Mouse (Mus musculus) neural tube, embryonic 13.5 days (tissue): Measurements from ENCODE around the gene Myo9b. TPM values are rescaled to one million over a fixed set of nuclear protein-coding genes. Genes with fewer than 3 reads are reported as not detected.
"Not testable (repeated sequence)": the region's sequence is repeated elsewhere in the genome, so short reads cannot be mapped to it uniquely, and the experiment has no call there.

Experiments
- ATAC-seq: fragments of 200-750 bp; cut with Nextera tagmentation; 2 replicates; pipeline ENCODE4 v1.8.0; 2017; ENCODE audit warnings: low read depth, mild to moderate bottlenecking, moderate TSS enrichment, moderate library complexity
- H3K27ac ChIP-seq: fragments of 300-500 bp; sonication (generic); replicated peaks from 2 replicates; pipeline ENCODE4 v1.5.1; 2015; ENCODE audit warnings: moderate library complexity, mild to moderate bottlenecking, inconsistent platforms
- H3K27me3 ChIP-seq: fragments of 300-500 bp; sonication (generic); 2 replicates; pipeline ENCODE4 v1.6.1; 2015; ENCODE audit warnings: mild to moderate bottlenecking, inconsistent platforms
- H3K36me3 ChIP-seq: fragments of 300-500 bp; sonication (generic); 2 replicates; pipeline ENCODE4 v1.6.1; 2015; ENCODE audit warnings: mild to moderate bottlenecking, inconsistent platforms
- H3K4me1 ChIP-seq: fragments of 300-500 bp; sonication (generic); replicated peaks from 2 replicates; pipeline ENCODE4 v1.6.1; 2015; ENCODE audit warnings: inconsistent platforms
- H3K4me2 ChIP-seq: fragments of 300-500 bp; sonication (generic); 2 replicates; pipeline ENCODE4 v1.6.1; 2015; ENCODE audit warnings: inconsistent platforms, mild to moderate bottlenecking, moderate library complexity
- H3K4me3 ChIP-seq: fragments of 300-500 bp; sonication (generic); 2 replicates; pipeline ENCODE4 v1.5.1; 2015; ENCODE audit warnings: mild to moderate bottlenecking, inconsistent platforms
- H3K9ac ChIP-seq: fragments of 300-500 bp; sonication (generic); 2 replicates; pipeline ENCODE4 v1.6.1; 2015; ENCODE audit warnings: moderate library complexity, mild to moderate bottlenecking, inconsistent platforms
- H3K9me3 ChIP-seq: fragments of 300-500 bp; sonication (generic); 2 replicates; pipeline ENCODE4 v1.6.1; 2016; ENCODE audit warnings: inconsistent platforms
- WGBS: fragments of 180-500 bp; shearing (Covaris S2); methylation state at CpG from one replicate; pipeline ENCODE4 v1.1.7; 2015; 5-methylcytosine and 5-hydroxymethylcytosine counted together
- polyA plus RNA-seq: library from polyadenylated mRNA; unstranded; fragments of >200 nt; fragmentation: Nextera tagmentation; extraction: Ambion mirVana; gene quantifications from 2 replicates; pipeline ENCODE4 v1.2.1, GENCODE M21; 2015

Myo9b gene
- polyA plus RNA-seq, 1 experiment from 2014 or later: 17.9 TPM

DNA sequence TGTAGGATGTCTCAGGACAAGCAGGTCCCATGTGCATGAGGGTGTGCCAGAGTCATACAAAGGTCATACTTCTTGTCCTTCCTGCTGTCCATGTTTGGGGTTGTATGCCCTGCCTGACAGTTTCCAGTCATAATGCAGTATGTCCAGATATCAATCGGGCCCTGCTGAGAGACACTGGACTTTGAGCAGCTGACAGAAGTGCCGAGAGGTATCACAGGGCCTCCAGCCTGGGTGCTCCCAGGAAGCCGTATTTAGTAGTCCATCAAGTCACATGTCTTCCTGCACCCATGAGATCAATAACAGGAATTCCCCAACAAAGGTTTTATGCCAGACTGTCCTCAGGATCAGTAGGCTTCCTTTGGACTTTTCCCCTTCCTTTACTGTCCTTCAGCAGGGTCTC, 27.2 kb downstream of the Myo9b start:
- Histone ChIP-seq H3K4me3 (no peak overlapping the region), H3K27ac (no peak overlapping the region), H3K4me2 (no peak overlapping the region), H3K27me3 (no peaks in the 10 kb centered on the region), H3K4me1 (no peaks in the 10 kb centered on the region), H3K36me3 (peaks cover 55% of the 10 kb centered on the region), H3K9ac (no peak overlapping the region), H3K9me3 (0 out of 2 replicates have a peak, but pooled peaks cover 3% of the 10 kb centered on the region)
- 95% methylated on average over 3 of the region's 3 CpGs for WGBS
- ATAC-seq: no peak

- no peaks in the 10 kb centered on the region for H3K4me1 ChIP-seq
- H3K27ac ChIP-seq: no peak overlapping the region
- H3K36me3 ChIP-seq: peaks cover 31% of the 10 kb centered on the region
- no peak overlapping the region for H3K4me3 ChIP-seq
- H3K4me2 ChIP-seq: no peak overlapping the region
- no peak for ATAC-seq
- H3K27me3 ChIP-seq: no peaks in the 10 kb centered on the region
- 0 out of 2 replicates have a peak, but pooled peaks cover 3% of the 10 kb centered on the region for H3K9me3 ChIP-seq
- H3K9ac ChIP-seq: no peak overlapping the region
- WGBS: 91% methylated on average over 1 of the region's 1 CpGs
Measured at GRCm38 (mm10) chr8:71302788-71303187, 30.3 kb downstream of the Myo9b start.

DNA sequence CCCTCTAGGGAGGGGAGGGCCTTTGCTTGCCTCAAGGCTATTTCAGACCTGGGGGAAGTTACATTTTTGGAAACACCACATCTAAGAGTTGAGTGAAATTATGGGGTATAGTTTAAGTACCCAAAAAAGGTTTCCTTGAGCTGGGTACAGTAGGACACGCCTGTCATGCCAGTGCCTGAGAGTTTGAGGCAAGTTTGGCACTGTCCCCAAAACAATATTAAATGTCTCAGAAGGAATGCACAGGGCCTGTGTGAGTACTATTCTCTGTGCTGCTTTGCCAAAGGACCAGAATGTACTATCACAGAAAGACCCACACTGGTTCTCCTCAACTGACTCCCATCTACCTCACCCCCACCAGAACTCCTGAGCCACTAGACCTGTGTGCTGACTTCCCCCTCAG, 31.1 kb downstream of the Myo9b start:
- no peaks in the 10 kb centered on the region for H3K27me3 ChIP-seq
- no peak for ATAC-seq
- peaks cover 24% of the 10 kb centered on the region for H3K36me3 ChIP-seq
- no peak overlapping the region for H3K9ac ChIP-seq
- H3K4me1 ChIP-seq: no peaks in the 10 kb centered on the region
- 85% methylated on average over 1 of the region's 1 CpGs for WGBS
- H3K4me3 ChIP-seq: no peak overlapping the region
- H3K27ac ChIP-seq: no peak overlapping the region
- no peak overlapping the region for H3K4me2 ChIP-seq
- 0 out of 2 replicates have a peak, but pooled peaks cover 3% of the 10 kb centered on the region for H3K9me3 ChIP-seq

DNA sequence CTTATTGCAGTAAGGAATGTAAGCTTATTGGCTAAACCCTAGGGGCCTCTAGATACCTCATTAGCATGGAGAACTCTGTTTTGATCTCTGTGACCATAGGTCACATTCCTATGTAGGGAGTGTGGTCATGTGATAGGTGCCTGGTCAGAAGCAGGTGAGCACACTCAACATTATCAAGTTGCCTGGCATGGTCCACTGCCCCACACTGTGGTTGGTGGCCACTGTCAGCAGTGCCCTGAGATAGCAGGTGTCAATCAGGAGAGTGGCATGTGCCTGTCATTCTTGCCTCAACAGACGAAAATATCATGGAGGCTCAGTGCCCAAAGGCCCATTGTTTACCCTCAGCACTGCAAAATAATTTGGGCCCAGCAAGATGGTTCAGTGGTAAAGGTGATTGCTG, 33.5 kb downstream of the Myo9b start:
- Histone ChIP-seq H3K9ac (no peak overlapping the region), H3K36me3 (peaks cover 24% of the 10 kb centered on the region), H3K27ac (no peak overlapping the region), H3K27me3 (no peaks in the 10 kb centered on the region), H3K4me3 (no peak overlapping the region), H3K9me3 (0 out of 2 replicates have a peak, but pooled peaks cover 3% of the 10 kb centered on the region), H3K4me2 (no peak overlapping the region), H3K4me1 (no peaks in the 10 kb centered on the region)
- 91% methylated on average over 1 of the region's 1 CpGs for WGBS
- ATAC-seq: no peak

DNA sequence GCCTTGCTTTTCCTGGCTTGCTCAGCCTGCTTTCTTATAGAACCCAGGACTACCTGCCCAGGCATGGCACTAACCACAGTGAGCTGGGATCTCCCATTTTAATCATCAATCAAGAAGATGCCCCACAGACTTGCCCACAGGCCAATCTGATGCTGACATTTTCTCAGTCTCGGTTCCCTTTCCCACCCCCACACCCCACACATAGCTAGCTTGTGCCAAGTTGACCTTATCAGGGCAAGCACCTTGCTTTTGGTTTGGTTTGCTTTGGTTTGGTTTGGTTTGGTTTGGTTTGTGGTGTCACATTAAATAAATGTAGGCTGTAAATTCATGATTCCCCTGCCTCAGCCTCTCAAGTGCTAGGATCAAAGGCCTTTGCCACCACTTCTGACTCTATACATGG, 34.9 kb downstream of the Myo9b start:
- H3K27ac ChIP-seq: no peak overlapping the region
- no peak for ATAC-seq
- H3K4me2 ChIP-seq: no peak overlapping the region
- H3K9ac ChIP-seq: no peak overlapping the region
- H3K27me3 ChIP-seq: no peaks in the 10 kb centered on the region
- H3K4me3 ChIP-seq: no peak overlapping the region
- H3K4me1 ChIP-seq: peaks cover 3% of the 10 kb centered on the region
- peaks cover 15% of the 10 kb centered on the region for H3K36me3 ChIP-seq
- 0 out of 2 replicates have a peak, but pooled peaks cover 3% of the 10 kb centered on the region for H3K9me3 ChIP-seq
- 84% methylated on average over 1 of the region's 1 CpGs for WGBS

DNA sequence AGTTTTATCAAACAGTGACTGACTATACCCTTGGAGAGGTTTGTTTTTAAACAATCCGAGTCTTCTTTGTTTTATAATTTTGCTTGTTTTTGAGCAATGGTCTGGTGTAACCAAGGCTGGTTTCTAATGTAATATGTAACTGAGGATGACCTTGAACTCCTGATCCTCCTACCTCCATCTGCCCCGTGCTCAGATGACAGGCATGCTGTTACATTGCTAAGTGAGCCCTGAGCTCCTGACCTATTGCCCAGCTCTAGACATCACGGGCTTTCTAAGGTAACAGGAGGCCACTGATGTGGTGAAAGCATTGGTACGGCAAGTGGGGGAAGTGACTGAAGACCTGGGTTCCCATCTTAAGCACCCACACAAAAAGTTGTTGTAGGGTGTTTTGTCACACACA, 35.4 kb downstream of the Myo9b start:
- Histone ChIP-seq H3K4me2 (no peak overlapping the region), H3K27ac (no peak overlapping the region)
- WGBS: 86% methylated on average over 4 of the region's 4 CpGs

GRCm38 (mm10) chr8:71310446-71310845, 37.9 kb downstream of the Myo9b start:
- H3K4me3 ChIP-seq: no peak overlapping the region
- H3K4me2 ChIP-seq: no peak overlapping the region
- no peaks in the 10 kb centered on the region for H3K27me3 ChIP-seq
- WGBS: 82% methylated on average over 6 of the region's 6 CpGs
- peaks cover 11% of the 10 kb centered on the region for H3K4me1 ChIP-seq
- no peak overlapping the region for H3K9ac ChIP-seq
- no peaks in the 10 kb centered on the region for H3K9me3 ChIP-seq
- H3K27ac ChIP-seq: no peak overlapping the region
- H3K36me3 ChIP-seq: peaks cover 7% of the 10 kb centered on the region; the same call in 1 of the 2 replicates
- ATAC-seq: no peak

More for the DNA sequence above, 35.4 kb downstream of the Myo9b start:
- Histone ChIP-seq H3K4me1 (peaks cover 8% of the 10 kb centered on the region), H3K4me3 (no peak overlapping the region), H3K9ac (no peak overlapping the region), H3K27me3 (no peaks in the 10 kb centered on the region), H3K36me3 (peaks cover 12% of the 10 kb centered on the region), H3K9me3 (0 out of 2 replicates have a peak, but pooled peaks cover 3% of the 10 kb centered on the region)
- no peak for ATAC-seq

- Histone ChIP-seq H3K4me2 (no peak overlapping the region), H3K27me3 (no peaks in the 10 kb centered on the region), H3K9ac (no peak overlapping the region), H3K4me1 (peaks cover 11% of the 10 kb centered on the region), H3K4me3 (no peak overlapping the region), H3K36me3 (peaks cover 13% of the 10 kb centered on the region), H3K9me3 (no peaks in the 10 kb centered on the region), H3K27ac (no peak overlapping the region; the same call in 1 of the 2 replicates)
- no peak for ATAC-seq
- 75% methylated on average over 1 of the region's 1 CpGs for WGBS
Measured at GRCm38 (mm10) chr8:71312700-71313099, 40.2 kb downstream of the Myo9b start.

- Histone ChIP-seq H3K4me2 (no peak overlapping the region), H3K27ac (no peak overlapping the region), H3K4me3 (no peak overlapping the region), H3K36me3 (peaks cover 15% of the 10 kb centered on the region), H3K27me3 (no peaks in the 10 kb centered on the region), H3K9ac (no peak overlapping the region), H3K4me1 (peaks cover 11% of the 10 kb centered on the region), H3K9me3 (no peaks in the 10 kb centered on the region)
- no peak for ATAC-seq
- 94% methylated on average over 2 of the region's 2 CpGs for WGBS
Measured at GRCm38 (mm10) chr8:71313951-71314350, 41.4 kb downstream of the Myo9b start.

- no peak for ATAC-seq
- peaks cover 11% of the 10 kb centered on the region for H3K4me1 ChIP-seq
- H3K27me3 ChIP-seq: no peaks in the 10 kb centered on the region
- H3K4me2 ChIP-seq: no peak overlapping the region
- H3K4me3 ChIP-seq: no peak overlapping the region
- H3K9me3 ChIP-seq: no peaks in the 10 kb centered on the region
- H3K27ac ChIP-seq: no peak overlapping the region
- H3K36me3 ChIP-seq: peaks cover 16% of the 10 kb centered on the region
- no peak overlapping the region for H3K9ac ChIP-seq
- 90% methylated on average over 5 of the region's 5 CpGs for WGBS
Measured at GRCm38 (mm10) chr8:71315972-71316371, 43.5 kb downstream of the Myo9b start.

DNA sequence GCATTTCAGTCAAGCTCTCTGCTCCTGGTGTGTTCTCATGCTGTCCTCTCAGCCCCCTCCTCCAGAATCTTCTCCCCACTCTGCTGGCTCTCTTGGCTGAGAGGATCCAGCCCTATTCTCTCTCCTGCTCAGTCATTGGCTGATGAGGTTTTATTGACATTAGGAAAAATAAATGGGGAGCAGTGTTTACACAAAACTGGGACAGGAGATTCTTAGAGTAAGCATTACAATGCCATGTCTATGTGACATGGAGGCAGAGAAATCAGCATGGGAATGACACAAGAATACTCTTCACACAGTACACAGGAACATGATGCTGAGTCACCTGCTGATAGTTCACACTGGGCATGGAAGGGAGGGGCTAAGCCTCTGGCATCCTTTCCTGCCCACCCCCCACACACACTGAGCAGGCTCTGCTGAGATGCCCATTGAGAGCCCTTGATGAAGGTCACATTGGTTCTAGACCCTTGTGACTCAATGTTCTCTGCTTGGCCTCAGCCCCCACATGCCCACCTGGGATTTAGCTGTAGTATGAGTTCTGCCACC, 44.0 kb downstream of the Myo9b start:
- ATAC-seq: no peak

GRCm38 (mm10) chr8:71318610-71319009, 46.1 kb downstream of the Myo9b start:
- 83% methylated on average over 5 of the region's 5 CpGs for WGBS

More for the DNA sequence above, 44.0 kb downstream of the Myo9b start:
- Histone ChIP-seq H3K9me3 (no peaks in the 10 kb centered on the region), H3K9ac (no peak overlapping the region), H3K27me3 (no peaks in the 10 kb centered on the region), H3K36me3 (peaks cover 21% of the 10 kb centered on the region), H3K4me3 (no peak overlapping the region), H3K27ac (no peak overlapping the region), H3K4me1 (peaks cover 11% of the 10 kb centered on the region), H3K4me2 (no peak overlapping the region)

GRCm38 (mm10) chr8:71319760-71320159, 47.2 kb downstream of the Myo9b start:
- H3K9ac ChIP-seq, H3K4me1 ChIP-seq, H3K27me3 ChIP-seq, H3K27ac ChIP-seq, ATAC-seq, H3K4me3 ChIP-seq, H3K9me3 ChIP-seq, H3K4me2 ChIP-seq: not testable (repeated sequence)
- 91% methylated on average over 2 of the region's 2 CpGs for WGBS
- peaks cover 51% of the 10 kb centered on the region for H3K36me3 ChIP-seq

More at GRCm38 (mm10) chr8:71318610-71319009, 46.1 kb downstream of the Myo9b start:
- H3K9me3 ChIP-seq, ATAC-seq, H3K9ac ChIP-seq, H3K27me3 ChIP-seq, H3K4me3 ChIP-seq, H3K4me1 ChIP-seq, H3K4me2 ChIP-seq, H3K27ac ChIP-seq: not testable (repeated sequence)
- H3K36me3 ChIP-seq: peaks cover 40% of the 10 kb centered on the region
